Mouse (Mus musculus): Measurements from ENCODE around the gene Zdhhc7.

The Zdhhc7 gene

DNA sequence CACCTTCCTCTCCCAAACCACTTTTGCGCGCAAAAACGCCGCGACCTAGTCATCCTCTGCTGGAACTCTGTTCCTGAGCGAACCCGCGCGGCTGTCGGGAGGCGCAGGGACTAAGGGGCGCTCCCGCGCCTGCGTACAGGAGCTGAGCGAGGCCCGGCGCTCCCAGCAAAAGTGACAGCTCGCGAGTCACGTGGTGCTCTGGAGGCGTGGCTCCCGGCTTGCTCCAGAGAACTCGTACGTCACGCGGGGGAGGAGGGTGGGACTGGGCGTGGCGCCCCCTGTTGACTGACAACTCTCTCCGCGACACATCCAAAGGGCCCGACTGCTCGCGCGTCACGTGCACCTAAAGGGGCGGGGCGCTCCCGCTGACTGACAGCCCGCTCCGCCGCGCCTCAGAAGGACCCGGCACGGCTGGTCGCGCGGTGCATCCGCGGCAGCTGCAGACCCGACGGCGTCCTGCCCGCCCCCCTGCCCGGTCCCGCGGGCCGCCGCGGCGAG lies 12.5 kb upstream of the Zdhhc7 start, which contains the start of gene 6430548M08Rik:
TSS of gene 6430548M08Rik (plus strand) at position 395 of the 498 bp plus-strand sequence.
- DNase-seq, result peak; percentile 100

DNA sequence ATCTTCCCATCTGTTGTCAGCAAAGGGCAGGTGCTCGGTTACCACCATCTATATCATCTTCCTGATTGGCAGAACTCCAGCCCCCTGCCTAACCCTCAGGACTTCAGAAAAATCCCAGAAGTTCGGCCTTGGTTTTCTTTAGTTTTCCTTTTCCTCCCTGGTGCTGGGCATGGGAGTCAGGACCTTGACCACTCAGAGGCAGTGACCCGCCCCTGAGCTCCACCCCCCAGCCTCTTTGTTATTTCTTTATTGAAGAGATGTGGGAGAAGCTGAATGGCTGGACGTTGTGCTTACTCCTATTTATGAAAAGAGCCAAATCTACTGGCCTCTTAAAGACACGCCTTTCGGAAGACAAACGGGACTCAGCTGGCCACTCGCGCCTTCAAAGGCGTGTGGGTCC lies 12.0 kb upstream of the Zdhhc7 start:
- no peak for DNase-seq

DNA sequence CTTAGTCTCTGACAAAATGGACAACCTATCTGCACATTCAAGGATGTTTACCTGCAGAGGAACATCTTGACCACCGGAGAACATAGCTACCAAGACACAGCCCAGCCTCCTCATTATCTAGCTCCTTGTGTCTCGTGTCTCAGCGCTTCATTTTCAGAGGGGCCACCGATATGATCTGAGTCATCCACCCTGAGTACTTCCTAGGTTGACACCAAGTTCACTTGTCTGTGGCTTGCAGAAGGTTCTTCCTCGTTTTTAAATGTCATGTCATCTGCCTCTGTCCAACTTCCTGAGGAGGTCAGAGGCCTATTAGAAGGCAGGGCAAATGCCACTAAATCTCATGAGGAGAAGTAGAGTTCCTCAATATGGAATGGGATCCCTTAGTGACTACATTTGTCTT lies 11.3 kb upstream of the Zdhhc7 start:
- DNase-seq, result no peak

DNA sequence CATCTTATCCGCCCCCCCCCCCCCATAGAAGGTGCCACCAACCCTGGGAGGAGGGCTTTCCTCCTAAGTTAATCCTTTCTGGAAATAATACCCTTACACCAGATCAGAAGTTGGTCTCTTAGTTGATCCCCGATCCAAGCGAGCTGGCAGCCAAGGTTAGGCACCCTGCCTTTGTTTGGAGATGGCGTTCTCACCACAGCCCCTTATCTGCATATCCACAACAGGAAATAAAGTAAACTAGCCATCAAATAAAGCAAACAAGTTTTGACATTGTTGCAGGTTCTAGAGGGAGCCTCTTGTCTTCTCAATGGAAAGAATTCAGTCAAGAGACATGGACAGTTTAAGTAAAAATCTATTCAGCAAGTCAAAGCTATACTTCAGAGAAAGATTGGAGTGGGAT lies 10.1 kb upstream of the Zdhhc7 start:
- DNase-seq, result no peak

DNA sequence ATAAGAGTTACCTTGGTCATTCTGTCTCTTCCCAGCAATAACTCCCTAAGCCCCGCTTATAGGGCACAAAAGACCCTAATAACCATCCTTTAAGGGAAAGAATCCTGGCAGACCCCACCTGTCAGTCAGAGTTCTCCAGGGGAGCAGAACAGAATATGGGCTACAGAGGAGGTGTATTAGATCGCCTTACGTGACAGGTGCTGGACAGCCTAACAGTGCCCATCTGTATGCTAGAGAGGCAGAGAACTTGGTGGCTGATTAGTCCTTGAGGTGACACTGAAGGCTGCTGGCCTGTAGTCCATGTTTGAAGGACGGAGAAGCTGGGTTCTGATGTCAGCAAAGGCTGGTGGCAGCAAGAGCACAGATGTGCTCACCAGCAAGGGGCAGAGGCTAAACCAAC lies 9.7 kb upstream of the Zdhhc7 start:
- DNase-seq, result no peak

DNA sequence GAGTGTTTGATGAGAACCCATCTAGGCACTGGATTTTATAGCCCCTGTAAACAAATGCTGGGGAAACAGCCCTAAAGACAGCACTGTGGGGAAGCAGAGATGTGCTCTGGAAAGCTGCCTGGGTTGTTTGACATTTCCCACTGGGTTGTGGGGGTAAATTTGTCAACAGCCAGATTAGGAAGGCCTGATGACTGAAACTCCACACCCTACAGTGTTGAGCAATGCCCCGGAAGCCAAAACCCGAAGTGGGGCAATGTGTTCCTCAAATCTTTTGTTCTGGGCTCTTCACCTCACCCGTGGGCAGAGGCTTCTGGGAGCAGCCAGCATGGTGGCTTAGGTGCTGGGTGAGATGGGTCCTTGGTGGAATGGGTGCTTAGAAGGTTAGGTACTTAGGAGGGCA lies 7.9 kb upstream of the Zdhhc7 start:
- no peak for DNase-seq

DNA sequence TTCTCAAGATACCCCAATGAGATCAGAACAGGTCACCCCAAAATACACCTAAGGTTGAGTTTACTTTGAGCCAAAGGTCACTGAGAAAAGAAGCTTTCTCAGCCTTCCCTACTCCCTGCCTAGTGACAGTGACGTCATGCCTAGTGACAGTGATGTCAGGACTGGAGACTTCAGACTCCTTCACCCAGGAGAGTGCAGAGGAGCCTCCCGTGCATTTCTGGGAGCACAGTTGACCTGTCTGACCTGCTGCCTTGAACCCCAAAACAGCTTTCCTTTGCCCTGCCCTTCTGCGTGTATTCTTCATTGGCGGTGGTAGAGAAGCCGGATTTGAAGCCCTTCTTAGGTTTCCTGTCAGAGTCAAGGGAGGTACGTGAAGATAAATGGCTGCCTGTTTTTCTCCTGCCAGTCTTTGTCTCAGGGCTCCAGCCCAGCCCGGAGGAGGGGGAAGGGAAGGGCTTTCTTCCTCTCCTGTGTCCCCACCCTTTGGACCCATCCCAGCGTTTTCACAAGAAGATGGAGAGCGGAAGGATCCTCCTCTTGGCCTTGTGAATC lies 3.5 kb upstream of the Zdhhc7 start:
- DNase-seq, result no peak

DNA sequence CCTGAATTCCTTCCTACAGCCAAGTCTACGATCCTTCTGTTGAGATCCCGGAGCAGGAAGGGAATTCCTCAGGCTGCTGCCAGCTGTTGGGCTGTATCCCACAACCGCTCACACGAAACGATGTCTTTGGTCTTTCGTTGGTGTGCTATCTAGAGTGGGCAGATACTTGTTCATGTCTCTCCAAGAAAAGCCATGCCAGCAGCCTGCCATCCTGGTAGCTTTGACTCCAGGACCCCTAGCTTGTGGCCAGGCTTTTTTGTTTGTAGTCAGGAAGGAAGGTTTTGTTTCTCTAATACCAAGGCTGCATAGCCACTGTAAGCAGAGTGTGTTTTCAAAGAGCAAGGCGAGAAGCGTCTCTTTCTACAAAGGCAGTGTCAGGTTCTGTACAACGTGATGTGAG lies 2.6 kb upstream of the Zdhhc7 start:
- DNase-seq, result no peak

DNA sequence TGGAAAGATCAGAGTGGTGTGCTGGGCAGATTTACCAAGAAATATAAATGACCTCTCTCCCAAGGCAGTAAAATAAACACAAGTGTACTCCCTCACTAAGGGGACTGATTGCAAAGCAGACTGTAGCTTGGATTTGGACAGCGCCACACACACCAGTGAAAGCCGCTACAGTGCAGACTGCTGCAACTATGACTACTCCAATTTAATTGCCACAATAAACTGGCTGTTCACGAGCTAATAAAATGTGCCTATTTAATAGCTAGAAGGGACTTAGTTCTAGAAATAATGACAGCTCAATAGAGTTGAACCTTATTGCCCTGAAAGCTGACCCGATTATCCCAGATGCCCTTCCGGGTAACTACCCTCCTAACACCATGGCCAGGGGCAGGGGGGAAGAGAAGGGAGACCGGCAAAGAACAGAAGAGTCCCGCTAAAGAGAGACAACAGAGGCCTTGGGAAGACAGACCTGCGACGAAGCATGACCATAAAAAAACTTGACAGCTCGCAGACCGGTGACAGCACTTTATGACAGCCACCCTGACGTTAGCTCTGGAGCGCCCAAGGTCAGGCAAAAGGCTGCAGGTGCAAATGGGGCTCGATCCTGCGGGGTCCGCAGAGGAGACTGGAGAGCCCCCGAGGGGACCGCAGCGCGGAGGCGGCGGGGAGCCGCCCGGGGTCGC lies 754 bp downstream of the Zdhhc7 start:
- no peak for DNase-seq

DNA sequence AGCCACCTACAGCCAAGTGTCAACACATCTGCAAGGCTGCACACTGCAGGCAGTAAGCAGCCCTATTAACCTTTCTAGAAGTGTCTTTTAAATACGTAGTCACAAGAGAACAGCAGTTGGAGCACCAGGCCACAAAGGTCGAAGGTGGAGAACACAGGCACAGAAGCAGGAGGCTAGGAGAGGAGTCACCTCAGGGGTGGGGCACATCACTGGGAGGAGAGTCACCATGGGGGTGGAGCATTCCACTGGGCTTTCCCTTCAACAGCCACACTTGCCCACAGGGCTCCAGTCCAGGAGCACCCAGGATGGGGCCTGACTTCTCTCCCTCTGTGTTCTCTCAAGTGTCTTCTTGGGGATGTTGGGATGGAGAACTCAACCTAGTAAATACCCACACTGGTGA lies 4.8 kb downstream of the Zdhhc7 start:
- DNase-seq, result no peak

DNA sequence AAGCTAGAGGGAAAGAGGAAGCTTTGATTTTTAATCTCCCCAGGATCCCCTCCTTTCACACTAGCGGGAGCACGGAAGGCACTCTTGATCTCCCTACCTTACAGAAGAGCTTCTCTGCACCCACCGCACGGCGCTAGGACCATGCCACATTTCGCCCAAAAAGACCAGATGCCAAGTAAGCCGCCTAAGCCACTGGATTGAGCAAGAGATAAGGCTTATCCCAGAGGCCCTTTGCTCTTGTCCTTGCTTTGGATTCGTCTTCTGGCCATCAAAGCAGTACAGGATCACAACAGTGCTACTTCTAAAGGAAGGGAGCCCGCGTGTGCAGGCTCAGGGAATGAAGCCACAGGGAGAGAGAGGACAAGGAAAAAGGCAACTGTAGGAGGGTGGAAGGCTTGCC lies 6.5 kb downstream of the Zdhhc7 start:
- no peak for DNase-seq

DNA sequence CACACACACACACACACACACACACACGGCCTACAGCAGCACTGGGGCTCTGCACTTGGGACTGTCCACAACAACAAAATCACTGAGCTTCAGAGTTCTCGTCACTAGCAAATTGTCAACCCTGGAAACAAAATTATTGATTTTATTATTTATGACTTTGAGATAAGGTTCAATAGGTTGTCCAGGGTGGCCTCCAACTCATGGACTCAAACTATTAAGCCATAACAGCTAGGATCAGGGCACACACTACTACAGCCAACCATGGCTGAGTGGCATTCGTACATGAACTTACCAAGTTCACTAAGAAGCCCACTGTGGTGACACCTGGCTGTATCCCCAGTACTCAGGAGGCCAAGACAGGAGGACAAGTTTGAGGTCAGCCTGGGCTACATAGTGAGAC lies 8.2 kb downstream of the Zdhhc7 start:
- no peak for DNase-seq

DNA sequence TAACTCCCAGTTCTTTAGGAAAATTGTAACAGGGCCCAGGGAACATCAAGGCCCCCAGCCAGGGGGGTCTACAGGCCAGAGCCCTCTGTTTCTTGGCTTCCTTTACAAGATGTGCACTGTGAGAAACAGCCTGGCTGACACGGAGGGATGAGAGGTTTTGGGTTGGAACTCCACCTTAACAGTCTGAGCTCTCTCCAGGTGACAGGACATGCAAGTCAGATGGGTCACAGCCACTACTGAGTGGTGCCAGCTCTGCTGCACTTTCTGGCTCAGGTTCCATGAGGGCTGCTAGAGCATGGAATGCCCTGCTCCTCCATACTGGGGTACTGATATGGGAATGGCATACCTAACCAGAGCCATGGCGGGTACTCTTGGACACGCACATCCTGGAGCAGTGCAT lies 10.2 kb downstream of the Zdhhc7 start:
- no peak for DNase-seq

DNA sequence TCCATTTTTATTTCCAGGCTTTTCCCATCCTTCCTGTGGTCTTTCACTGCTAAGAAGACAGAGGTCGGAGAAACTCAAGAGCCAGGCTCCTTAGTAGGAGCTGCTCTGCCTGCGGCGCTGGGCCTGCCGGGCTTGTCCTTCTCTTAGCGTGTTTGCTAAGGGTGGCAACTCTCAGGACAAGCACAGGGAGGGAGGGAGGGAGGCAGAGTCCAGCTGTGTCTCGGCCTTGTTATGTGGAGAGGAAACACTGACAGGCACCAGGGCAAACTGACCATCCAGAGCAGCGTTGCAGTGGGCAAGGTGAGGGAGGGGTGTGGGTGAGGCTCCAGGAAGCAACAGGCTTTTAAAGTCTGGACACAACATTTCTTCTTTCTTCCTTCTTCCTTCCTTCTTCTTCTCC lies 11.8 kb downstream of the Zdhhc7 start:
- no peak for DNase-seq

DNA sequence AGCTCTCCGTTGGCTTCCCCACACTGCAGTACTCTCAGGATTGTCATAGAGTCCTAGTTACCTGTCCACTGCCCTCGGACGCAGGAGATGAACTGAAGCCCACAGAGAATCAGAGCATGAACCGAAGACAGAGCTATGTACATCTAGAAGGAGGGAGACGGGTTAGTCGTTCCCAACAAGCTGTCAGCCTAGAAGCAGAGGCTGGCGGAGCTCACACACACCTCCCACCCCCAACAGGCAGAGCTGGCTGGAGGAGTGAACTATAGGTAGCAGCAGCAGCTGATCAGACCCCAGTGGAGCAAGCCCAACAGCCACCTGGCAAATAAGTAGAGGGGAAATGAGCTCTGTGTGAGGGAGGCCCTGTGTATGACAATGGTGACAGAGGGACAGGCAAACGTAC lies 16.5 kb downstream of the Zdhhc7 start:
- no peak for DNase-seq

DNA sequence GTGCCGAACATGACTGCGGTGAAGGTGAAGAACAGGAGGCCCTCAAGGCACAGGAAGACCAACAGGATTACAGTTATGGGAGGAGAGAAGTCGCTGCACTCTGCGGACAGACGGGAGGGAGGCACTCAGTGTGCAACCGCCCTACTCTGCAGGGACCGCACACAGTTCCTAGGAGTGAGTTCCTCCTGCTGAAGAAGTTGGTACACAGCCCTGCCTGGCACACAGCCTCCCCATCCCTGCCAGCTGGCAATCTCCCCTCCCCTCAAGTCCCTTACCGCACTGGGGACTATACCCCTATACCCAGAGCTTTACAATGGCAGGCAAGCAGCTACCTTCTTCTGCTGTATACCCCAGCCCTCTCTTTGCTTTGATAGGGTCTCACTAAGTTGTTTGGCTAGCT lies 18.0 kb downstream of the Zdhhc7 start:
- DNase-seq, result no peak

DNA sequence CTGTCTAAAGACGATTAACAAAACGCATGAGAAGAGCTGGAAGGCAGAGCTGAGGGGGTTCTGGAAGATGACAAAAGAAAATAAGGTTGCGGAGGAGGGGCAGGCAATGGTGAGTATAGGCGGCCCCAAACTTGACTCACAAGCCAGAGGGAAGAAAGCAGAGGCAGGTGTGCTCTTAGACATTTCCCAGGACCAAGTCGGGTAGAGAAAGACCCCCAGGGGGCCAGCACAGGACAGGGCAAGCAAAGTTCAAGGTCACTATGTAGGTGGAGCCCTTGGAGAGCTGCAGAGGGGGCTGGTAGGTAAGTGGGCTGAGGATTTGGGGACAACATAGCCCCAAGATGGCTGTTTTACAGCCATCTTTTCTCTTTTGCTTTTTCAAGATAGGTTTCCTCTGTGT lies 21.9 kb downstream of the Zdhhc7 start:
- DNase-seq, result no peak

DNA sequence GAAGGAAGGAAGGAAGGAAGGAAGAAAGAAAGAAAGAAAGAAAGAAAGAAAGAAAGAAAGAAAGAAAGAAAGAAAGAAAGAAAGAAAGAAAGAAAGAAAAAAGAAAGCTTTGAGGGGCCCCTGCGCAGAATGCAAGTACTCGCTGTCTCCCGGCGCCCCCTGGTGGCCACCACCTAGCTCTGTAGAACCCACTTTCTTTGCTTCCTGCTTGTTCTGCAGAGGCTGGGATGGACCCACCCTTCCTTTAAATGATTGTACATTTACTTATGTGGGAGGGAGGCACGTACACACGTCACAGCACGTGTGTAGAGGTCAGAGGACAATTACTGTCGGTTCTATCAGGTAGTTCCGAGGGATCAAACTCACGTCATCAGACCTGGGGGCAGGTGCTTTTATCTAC lies 23.2 kb downstream of the Zdhhc7 start:
- DNase-seq, result peak; percentile 77

DNA sequence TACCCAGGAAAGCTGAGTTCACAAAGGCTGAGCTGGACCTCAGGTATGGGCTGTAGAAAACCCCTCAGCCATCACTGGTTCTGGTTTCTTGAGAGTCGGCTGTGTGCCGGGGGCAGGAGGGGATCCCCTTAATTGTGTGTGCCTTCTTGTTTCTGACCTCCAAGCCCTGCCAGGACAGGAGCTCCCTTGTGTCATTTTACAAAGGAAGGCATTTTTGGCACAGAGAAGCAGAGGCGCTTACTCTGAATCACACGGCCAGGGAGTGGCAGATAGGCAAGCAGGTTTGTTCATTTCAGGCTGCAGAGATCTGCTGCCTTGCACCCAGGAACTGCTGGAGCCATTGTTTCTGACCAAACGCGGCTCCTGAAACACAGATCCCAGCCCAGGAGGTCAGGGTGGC lies 25.9 kb downstream of the Zdhhc7 start:
- DNase-seq, result no peak

DNA sequence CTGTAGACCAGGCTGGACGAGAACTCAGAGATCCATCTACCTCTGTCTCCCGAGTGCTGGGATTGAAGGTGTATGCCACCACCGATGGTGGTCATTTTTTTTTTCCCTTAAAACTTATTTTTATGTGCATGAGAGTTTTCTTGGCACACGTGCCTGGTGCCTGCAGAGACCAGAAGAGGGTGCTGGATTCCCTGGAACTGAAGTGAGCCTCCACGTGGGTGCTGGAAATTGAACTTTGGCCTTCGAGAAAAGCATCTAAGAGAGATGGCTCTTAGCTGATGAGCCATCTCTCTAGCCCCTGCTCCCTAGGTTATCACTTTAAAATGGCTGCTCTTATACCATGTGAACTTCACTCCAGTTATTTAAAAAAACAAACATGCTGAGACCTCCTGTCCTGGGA lies 26.8 kb downstream of the Zdhhc7 start:
- DNase-seq, result no peak

DNA sequence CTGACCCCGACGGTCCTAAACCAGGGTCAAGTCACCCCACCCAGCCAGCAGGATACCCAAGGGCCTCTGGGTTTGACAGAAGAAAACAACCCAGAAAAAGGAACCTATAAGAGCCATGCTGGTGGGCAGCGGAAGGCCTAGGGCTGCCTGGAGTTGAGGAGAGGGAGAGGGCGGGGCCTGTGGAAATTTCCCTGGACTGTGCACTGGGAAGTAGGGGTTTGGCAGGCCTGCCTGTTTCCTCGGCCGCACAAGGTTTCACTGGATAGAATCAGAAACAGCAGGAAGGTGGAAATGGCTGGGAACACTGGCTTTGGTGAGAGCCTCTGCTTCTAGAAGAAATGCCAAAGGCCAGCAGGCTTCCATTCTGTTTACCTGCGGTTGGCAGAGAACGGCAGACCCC lies 28.5 kb downstream of the Zdhhc7 start:
- DNase-seq, result no peak

DNA sequence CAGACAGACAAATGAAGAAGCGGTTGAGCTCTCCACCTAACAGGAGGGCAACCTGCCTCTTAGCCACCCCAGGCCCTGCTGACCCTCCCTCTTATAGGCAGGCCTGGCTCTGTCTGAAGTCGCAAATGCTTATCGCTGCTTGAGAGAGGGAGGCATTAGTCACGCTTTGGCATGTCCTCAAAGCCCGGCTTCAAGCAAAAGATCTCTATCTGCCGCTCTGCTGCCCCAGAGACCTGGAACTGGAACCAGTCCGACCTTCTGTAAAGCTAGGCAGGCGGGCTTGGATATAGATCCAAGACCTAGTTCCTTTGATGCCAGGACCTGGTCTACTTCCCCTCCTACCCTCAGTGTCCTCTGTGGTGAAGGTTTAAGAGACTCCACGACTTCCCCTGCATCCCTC lies 29.0 kb downstream of the Zdhhc7 start:
- DNase-seq, result no peak

DNA sequence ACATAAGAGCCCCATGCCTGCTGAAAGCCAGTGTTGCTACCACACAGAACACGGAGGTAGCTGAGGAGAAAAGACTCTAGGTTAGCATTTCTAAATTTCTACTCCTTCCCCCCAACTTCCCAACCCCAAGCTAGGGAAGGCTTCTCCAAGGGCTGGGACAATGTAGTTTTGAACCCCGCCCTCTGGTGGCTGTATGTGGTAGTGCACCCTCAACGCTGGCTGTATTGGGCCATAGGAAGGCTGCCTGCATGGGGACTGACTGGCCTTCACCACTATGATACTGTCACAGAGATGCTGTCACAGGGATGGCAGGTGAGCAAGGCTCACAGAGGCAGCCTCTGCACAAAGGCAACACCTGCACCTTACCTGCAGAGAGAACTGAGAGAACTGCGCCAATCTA lies 29.6 kb downstream of the Zdhhc7 start:
- DNase-seq, result peak; percentile 69 to 79

DNA sequence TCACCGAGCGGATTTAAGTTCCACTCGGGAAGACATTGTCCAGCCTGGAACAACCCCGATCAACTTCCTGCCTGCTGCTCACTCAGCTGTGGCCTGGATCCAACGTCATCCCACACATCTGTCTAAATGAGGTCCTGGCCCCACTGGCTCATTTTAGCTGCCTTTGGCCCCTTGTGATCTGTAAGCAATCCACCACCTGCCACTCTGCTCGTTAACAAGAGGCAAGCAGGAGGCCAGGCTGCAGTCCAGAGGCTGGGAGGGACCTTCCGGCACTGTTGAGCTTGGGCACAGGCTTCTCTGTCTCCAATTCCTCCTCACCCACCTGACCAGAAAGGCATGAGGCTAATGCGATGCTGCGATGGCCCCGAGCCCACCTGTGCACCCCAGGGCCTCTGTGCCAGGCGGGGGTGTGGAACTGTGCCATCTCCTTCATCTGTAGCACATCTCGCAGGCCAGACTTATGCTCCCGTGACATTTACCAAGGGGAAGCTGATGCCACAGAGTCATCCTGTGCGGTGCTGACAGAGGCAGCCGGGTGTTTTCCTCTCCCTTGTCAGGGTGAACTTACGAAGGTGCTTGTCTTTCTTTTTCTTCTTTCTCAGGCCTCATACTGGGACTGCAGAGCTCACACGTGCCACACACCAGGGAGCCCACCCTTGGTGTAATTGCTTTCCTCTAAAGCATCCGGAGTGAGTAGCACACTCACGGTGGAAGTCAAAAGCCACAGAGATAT lies 33.2 kb downstream of the Zdhhc7 start:
- DNase-seq, result peak; percentile 47 to 65
